Mouse (Mus musculus) urinary bladder, postnatal 10 days (tissue): ENCODE results near the gene Adprh.
"Not testable (repeated sequence)": the region's sequence is repeated elsewhere in the genome, so short reads cannot be mapped to it uniquely, and the experiment has no call there.

Experiments used
- DNase-seq: peaks from one replicate; pipeline ENCODE4 v3.0.0; 2022; ENCODE audit warnings: low spot score

Adprh gene

DNA sequence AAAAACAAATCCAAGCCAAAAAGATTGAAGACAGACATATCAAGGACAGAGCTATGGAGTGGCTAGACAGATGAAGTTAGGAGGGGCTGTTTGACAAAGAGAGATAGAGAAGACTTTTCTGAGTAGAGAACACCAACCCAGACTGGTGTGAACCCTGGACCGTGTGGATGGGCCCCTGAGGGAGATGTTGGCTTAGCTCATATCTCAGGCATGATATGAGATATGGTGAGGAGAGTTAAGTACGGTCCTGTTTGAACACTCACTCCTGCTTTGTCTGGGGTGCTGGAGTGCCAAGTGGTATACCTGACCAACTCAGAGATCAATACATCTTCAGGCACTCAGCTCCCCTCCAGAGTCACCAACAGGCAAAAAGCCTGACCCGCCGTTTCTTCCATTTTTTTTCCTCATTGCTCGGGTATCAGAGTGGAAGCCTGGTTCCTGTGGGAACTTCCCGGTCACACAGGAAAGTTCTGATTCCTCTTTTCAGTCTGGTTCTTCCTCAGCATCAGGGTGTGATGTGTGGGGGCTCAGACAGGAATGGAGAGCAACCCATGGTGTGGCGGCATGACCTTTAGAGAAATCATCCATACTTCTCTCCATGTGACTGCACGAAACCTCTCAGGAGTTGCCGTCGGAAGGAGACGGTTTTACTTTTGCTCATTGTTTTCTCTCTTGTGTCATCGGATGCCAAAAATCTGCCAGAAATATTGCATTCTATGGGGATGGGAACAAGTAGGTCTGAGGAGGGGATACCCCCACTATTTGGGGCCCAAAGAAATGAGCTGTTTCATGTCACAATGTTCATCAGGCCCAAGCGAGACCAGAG lies 14.8 kb upstream of the Adprh start:
- no peak for DNase-seq

DNA sequence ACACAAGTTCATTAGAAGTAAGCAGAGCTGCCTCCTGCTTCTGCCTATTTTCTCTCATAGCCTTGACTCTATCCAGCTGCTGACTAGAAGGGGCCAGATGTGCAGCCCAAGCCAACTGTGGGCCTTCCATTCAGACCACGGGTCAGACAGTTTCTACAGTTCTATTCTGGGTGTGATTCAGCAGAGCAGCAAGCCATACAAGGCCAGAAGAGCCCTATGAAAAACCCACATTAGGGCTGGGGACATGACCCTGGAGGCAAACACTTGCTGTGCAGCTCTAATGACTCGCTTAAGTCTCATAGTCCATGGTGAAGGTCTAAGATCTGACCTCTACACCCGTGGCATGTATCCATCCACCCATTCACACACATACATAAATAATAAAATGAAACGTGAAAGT lies 13.6 kb upstream of the Adprh start:
- DNase-seq = no peak

DNA sequence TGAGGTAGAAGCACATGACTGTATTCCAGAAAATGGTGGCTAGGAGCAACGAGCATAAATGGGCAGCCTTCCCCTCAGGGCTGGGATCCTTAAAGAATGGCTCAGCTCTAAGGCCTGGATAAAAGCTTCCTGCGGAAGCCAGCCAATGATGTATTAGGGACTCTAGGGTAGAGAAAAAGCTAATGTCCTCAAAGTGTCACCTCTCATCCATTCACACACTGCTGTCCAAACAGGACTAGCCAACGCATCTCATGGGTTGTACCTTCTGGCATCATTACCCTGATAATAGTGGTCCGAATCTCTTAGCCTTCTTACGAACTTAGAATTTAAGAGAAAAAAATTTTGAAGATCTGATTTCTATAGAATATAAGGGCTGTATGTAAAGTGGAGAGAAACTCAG lies 10.8 kb upstream of the Adprh start:
- DNase-seq = no peak

DNA sequence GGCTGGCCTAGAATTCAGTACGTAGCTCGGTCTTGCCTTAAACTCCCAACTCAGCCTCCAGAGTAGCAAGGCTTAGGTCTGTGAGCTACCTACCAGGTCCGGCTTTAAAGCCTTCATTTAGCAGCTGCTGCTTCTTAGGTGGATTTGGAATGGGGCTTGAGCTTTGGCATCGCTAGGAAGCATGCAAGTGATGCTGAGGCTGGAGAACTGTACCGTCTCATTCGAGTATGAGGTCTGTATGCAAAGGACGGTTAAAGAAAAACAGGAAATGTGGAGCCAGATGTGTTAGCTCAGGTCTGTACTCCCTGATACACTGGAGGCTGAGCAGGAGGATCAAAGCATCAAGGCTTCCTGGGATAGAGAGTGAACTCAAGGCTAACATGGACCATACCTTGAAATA lies 9.7 kb upstream of the Adprh start:
- DNase-seq = no peak

DNA sequence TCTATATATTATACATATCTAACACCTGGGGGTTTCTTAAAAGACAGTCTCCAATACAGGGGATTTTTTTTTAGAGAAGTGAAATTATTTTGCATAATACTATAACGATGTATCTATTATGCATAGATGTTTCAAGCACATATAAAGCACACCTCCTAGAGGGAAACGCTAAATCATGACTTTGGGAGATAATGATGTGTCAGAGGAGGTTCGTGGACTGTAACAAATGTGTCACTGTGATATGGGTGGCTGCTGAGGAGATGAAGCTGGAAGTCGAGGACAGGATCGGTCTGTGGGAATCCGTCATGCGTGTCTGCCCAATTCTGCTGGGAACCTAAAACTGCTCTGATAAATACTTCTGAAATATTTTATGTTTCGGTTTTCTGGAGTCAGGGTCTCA lies 9.2 kb upstream of the Adprh start:
- DNase-seq = no peak

DNA sequence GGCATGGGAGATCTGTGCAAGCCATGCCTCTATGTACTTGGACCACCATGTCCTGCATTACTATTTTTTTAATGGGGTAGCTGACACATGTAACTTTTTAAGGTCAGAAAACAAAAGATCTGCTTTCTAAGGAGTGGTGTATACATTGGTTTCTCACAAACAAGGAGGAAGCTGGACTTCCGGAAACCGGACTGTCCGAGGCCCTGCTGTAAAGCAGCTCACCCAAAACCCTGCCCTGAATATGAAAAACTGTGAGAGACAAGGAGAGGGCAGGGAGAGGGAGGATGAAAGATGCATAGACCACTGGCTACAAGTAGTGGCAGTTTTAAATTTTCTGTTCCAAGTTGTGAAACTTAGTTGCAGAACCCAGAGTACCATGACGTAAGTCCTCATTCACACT lies 7.5 kb upstream of the Adprh start:
- DNase-seq = no peak

DNA sequence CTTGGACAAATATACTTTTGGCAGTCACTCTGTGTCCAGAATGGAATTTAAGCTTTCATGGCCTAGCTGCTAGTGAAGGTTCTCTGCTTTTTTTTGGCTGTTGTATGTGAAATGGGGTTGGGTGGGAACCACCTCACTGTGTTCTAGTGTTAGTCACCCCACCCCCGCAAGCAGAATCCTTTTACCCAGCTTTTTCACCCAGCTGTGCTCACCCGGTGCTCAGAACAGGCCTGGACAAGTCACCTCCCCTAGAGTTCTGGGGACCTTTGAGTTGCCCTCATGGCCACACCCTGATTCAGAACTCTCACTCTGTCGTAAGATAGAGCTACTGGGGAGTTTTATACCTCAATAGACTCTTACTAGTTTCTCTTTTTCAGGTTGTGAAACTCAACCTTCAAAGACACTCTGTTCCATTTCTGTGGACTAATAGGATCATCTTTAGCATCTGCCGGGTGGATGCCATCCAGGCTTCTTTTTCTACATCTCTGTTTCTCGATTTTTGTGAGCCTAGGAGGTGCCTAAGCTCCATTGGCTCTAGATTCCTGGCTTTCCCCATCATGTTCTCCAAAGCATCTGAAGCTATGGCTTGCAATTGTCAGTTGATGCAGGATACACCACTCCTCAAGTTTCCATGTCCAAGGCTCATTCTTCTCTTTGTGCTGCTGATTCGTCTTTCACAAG lies 6.2 kb upstream of the Adprh start:
- DNase-seq = no peak

DNA sequence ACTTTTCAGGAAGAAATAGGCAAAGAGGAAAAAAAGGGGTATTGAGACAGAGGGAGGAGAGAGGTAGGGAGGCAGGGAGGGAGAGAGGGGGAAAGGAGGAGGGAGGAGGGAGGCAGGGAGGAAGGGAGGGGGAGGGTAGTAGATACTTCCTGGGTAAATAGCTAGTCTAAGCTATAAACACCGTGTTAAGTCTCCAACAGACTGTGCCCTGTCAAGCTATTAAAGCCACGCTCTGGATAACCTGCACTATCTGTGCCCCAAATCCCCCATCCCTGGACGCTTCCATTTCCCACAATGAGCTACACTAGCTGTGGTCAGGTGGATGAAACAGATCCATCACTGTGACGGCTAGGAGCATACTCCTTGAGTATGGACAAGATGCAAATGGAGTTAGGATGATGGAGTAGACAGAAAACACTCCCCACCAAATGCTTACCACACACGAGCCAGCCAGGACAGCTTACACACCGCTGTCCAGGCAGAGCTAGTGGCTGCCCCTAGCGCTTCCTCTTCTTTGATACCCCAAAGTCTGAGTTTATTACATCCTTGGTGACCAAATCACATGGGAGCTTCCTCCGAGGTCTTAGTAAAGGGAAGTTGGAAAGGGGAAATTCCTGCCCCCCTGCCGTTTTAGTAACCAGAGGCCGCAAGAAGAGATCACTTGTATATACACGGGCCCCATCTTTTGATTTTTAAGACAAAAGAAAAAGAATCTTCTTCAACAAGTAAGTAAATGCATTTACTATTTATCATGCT lies 4.5 kb upstream of the Adprh start:
- DNase-seq = no peak

DNA sequence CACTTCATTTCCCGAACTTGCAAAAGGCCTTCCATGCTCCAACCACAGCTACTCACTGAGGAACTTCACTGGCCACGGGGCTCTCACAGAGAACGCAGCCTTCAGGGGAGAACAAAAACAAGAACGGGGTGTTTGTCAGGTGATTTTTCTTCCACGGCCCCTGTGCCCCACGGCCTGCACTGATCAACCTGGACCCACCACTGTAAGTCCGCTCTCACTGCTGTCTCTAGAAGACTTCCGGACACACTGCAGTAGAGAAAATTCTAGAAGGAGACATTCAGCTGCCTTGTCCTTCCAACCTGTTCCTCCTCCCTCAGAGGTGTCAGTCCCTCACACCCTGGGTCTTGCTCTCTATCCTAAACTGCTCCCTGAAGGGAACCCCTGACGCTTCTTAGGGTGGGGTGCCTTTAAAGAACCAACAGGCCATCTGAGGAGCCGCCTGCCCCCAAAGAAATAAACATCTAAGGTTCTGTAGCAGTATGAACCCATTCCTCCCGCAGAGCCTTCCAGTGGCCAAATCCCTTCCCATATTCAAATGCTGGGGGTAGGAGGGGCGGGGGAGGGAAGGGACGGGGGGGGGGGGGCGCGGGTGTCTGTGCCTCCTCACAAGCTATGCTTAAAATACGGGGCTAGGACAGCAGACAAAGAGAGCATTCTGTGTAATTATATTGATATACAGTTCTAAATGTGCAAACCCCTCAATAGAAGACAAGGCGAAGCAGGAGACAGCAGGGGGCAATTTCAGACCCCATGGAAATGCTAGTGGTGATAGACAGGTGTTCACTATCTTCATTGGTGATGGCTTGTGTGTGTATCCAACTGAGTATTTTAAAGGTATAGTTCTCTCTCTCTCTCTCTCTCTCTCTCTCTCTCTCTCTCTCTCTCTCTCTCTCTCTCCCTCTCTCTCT lies 3.3 kb upstream of the Adprh start, which contains the start of gene Cd80:
TSS of gene Cd80 (plus strand) at position 51 of the 908 bp plus-strand sequence.
- DNase-seq = no peak

DNA sequence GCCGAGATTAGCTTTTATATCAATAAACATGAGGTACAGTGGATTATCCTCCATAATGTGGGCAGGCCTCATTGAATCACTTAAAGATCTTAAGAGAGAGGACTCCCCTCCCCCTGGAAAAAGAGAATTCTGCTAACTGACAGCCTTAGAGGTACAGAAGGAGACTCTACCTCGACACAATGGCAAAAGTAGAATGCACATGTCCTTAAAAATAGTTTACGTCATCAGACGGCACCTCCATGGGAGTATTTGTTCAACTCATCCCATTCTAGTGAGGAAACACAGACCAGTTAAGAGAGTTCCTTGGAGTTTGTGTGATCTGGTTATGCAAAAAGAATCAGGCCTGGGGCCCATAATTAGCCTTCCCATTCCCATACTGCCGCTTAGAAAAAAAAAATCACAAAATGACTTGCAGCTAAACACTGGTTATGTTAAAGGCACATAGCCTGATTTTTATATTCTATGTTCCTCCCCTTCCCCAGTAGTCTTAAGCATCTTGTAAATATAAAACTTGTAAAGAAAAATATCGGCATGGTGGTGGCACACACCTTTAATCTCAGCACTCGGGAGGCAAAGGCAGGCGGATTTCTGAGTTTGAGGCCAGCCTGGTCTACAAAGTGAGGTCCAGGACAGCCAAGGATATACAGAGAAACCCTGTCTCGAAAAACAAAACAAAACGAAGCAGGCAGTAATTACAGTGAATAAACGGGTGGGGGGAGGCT lies 2.2 kb upstream of the Adprh start:
- DNase-seq = no peak

DNA sequence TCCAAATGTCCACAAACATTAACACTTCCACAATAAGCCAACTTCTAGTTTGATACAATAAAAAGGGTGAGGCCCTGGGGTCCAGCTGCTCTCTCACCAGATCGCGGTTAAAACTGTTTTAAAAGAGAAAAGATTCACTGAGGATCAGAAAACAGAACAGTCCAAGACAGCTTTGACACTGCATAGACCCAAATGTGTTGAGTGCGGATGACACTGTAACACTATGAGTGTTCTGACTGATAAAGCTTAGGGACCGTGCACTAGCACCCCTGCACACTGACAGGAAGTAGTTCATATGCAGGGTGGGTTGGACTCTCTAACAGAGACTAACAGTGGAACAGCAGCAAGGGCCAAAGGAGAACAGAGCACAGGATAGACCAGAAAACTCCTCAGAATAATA lies 1.4 kb upstream of the Adprh start:
- DNase-seq = no peak

DNA sequence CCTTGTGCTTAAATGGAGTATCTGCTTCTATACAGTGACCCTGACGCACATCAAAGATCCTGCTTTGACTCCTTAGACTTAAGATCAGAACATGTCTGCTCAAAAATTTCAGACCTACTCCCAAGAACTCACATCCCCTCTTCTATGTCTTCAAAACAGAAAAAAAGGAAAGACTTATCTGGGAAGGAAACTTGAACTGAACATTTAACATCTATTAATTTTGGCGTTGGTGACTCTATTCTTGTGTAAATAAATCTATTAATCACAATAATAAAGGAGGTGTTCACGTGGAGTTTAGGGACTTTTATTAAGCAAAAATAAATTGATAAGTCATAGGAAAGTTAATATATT lies 675 bp upstream of the Adprh start:
- DNase-seq = no peak

DNA sequence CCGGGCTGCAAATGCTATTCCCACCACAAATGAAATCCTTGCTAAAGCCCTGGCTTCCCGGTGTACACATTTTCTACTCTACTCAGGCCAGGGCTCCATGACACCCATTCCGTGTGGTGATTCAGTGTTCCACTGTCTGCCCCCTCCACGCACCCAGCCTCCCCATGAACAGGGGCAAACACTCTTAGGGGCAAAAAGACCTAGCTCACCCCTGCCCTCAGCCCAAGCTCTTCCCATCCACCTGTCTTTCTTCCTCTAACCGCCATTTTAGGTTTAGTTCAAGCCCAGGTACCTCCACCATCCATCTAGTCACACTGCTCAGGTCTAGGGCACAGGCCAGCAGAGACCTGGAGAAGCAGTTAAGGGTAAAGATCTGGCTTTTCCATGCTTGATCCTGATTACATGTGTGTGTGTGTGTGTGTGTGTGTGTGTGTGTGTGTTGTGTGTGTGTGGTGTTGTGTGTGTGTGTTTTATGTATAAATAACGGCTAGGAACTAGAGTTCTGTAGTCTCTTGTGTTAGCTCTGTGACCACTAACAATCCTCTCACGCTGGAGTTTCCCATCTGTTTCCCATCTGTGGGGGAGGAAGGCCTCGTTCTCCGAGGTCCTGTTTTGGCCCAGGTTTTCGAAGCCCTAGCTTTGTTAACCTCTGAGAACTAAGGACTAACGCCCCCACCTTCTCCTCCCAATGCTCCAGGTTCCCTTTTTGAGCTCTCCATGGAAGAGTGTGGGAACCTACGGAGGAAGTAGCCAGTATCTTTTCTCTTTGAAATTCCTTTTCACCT lies 890 bp downstream of the Adprh start:
- DNase-seq = no peak

DNA sequence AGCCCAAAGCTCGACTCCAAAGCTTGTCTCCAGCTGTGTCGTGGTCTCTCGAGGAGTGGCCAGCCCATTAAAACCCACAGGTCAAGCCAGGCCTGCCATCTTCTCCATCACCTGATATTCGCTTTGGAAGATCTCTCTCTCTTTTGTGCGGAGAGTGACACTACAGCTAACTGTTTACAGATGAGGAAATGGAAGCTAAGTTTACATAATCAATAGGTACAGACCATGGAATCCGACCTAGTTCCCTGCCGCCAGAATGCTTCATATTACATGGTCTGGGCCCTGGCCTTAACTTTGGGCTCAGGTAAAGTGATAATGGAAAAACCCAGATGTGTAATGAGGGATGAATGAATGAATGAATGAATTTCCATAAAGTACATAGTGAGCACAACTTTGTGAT lies 1.8 kb downstream of the Adprh start:
- DNase-seq = no peak

DNA sequence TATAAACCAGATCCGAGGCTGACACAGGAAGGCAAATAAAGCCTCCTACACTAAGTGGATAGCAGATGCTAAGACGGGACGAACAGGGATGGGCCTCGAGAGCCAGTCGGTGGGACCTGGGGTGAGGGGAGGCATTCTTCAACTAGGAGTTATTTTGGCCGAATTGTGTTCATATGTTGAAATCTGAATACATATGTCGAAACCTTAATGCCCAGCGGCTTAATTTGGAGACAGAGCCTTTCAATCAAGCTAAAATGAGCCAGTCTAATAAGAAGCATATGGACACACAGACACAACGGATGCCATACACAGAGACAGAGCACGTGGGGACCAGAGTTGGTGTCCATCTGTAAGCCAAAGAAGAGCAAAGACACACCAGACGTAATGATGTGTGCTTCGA lies 4.0 kb downstream of the Adprh start:
- no peak for DNase-seq

DNA sequence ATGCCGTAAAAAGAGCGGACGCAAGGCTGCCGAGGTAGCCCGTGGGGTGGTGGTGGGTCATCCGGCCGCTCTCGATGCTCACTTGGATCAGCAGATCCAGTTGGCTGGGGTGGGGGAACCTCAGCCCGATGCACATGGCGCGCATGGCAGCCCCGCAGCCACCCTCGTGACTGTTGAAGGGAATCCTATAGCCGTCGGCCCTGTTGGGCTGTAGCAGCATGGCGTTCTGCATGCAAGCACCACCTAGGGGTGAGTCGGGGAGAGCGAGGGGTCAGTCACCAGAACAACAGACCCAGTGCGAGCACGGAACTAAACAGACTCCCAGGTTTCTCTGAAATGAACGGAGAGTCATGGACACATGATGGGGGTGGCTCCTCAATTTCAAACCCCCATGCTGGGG lies 5.1 kb downstream of the Adprh start:
- DNase-seq = no peak

DNA sequence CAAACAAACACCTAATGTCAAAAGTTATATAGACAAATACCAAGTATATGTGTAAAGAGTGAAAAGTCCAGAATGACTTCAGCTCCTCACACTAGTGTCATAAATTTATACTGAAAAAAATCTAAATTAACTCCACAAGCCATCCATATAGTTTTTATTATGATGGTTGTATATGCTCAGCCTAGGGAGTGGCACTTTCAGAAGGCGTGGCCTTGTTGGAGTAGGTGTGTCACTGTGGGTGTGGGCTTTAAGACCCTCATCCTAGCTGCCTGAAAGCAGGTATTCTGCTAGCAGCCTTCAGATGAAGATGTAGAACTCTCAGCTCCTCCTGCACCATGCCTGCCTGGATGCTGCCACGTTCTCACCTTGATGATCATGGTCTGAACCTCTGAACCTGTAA lies 6.4 kb downstream of the Adprh start:
- DNase-seq = not testable (repeated sequence)

DNA sequence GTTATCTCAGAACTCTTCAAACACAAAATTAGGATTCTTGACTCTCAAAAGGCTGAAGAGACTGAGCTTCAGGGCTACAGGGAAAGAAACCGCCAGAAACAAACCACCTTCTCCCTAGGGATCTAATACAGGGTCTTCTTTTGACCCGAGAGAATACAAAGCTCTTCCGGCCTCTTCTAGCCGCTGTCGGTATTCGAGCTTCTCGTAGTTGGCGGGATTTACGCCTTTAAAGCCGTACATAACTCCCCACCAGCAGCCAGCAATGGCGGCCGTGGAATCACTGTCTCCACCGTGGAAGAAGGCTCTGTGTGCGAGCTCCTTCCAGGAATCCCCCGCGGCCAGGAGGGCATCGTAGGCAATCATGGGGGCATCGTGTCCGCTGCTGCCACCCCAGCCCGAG lies 6.9 kb downstream of the Adprh start:
- no peak for DNase-seq

DNA sequence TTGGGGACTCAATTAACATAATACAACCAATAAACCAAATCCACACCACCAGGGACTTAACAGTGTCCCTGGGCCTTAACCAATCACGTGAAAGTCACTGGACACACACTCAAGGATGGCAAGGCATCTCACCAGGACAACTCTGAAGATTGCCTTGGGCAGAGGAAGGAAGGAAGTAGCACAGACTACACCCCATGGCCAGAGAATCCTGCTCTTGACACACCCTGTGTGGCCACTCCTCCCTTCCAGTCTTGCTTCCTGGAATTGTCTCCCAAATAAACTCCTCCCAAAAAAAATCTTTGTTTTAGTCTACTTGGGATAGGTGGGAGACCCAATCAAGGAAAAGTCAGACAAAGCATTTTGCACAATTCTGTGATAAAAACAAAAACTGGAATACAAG lies 7.5 kb downstream of the Adprh start:
- no peak for DNase-seq

DNA sequence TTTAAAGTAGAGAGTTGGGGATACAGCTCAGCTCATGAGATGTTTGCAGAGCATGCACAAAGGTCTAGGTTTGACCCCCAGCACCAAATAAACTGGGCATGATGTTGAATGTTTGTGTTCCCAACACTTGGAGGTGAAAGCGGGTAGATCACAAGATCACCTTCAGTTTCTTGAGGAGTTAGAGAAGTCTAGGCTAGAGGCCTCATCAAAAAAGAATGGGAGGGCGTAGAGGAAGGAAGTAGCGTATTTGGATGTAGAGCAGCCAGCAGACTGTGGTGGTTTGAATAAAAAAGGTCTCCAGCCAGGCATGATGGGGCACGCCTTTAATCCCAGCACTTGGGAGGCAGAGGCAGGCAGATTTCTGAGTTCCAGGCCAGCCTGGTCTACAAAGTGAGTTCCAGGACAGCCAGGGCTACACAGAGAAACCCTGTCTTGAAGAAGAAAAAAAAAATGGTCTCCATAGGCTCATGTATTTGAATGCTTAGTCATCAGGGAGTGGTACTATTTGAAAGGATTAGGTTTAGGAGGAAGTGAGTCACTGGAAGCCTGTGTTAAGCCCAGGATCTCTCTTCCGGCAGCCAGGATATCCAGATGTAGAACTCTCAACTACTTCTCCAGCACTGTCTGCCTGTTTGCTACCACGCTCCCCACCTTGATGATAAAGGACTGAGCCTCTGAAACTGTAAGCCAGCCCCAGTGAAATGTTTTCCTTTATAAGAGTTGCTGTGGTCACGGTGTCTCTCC lies 8.6 kb downstream of the Adprh start:
- DNase-seq = no peak
